Mouse (Mus musculus) megakaryocyte-erythroid progenitor cell, adult 5-6 weeks (primary cell): Measurements from ENCODE around the gene Tmem182. TPM values are rescaled to one million over a fixed set of nuclear protein-coding genes. Genes with fewer than 3 reads are reported as not detected.

Experiments used
- ATAC-seq: replicated peaks from 2 replicates; pipeline ENCODE4 v1.8.0; 2016; ENCODE audit warnings: mild to moderate bottlenecking, inconsistent platforms; ENCODE audit not compliant: severe bottlenecking, poor library complexity, low FRiP score, low TSS enrichment
- total RNA-seq, 2 experiments: library from RNA; stranded (forward) in 1 of 2; stranded (reverse) in 1 of 2; fragments of 200-1000, 215-1000 nt in 1 of 2; fragments of >200 nt in 1 of 2; fragmentation: Nextera tagmentation in 1 of 2; gene quantifications; 2 replicates each; pipeline ENCODE4 v1.2.3; 2014 to 2017

Tmem182 gene
- total RNA-seq, 2 experiments from 2014 or later, result not detected

DNA sequence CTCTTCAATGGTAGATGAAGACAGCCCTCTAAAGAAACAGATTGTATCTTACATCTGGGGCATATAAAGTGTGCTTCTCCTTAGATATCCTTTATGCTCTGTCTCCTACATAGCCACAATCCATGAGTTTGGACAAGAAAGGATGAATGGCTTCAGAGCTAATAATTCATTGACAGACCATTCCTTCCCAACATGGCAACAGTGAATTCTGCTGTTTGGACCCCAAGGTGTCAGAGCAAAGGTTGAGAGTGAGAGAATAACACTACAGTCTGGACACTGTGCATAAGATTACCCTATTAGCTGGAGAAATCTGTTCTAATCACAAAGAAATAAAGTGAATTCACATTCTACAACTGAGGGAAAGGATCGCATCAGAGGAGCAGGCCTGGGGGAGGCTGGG lies 9.9 kb upstream of the Tmem182 start:
- no peak for ATAC-seq

- ATAC-seq, result peak; percentile 97
Measured at GRCm38 (mm10) chr1:40797348-40797747, 8.1 kb upstream of the Tmem182 start.

DNA sequence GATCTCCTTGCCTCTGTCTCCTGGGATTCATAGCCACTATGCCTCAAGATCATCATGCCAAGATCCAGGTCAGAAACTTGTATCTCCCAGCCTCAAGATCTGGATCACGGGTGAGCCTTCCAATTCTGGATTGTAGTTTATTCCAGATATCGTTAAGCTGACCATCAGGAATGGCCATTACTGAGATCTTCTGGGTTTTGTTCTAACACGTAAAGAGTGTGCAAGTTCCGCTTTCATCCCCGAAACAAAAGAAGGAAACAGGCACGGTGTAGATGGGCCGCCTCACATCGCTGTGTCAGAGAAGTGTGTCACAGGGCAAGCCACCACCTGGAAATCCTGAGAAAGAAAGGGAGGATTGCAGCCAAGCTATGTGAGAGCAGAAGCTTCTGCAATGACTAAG lies 6.3 kb upstream of the Tmem182 start:
- ATAC-seq, result no peak

DNA sequence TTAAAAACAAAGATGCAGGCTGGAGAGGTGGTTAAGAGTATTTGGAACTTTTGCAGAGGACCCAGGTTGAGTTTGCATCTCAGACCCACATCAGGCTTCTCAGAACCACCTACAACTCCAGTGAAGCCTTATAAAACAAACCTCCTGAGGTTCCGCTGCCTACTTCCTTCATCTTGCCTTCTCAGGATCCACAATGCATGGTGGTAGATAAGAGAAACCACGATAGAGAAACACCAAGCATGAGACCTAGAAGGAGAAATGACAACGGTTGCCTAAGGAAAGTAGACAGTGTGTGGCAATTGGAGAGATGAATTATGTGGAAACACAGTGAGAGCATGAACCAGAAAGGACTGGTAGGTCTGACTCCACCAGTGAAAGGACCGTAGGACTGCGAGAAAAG lies 4.5 kb upstream of the Tmem182 start:
- ATAC-seq, result 0 out of 2 replicates have a peak, but pooled peaks have one; percentile 42

DNA sequence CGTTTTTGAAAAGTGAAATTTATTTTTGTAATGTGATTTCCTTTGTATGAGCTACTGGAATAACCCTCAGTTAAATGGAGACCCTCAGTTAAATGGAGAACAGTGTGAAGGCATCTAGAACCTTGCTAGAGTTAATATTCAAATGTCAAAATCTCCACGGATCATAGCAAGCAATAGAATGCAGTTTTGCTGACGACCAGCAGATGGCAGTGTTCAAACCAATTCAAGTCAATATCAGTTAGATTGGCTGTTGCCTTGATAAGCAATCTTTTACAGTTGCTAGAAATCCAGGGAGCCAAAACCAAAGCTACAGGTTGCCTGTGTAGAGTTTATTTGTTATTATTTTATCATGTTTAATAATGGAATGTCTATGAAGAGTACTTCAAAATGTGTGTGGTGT lies 2.6 kb upstream of the Tmem182 start:
- ATAC-seq, result peak; percentile 65

DNA sequence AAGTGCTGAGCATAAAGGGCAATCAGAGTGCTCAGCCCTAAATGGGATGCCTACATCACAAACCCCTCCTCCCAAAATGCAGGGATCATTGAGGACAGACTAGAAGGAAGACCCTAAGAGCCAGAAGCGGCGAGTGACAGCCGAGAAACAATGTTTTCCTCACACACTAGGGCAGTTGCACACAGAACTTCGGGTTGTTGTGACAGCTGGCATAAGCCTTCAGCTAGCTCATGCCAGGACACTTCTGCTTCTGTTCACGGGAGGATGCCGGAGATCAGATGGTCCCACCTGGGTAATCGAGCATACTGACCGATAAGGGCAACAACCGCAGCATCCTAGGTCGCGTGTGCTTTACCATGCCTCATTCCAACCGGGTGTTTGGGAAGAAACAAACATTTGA lies 1.3 kb upstream of the Tmem182 start:
- ATAC-seq, result no peak

DNA sequence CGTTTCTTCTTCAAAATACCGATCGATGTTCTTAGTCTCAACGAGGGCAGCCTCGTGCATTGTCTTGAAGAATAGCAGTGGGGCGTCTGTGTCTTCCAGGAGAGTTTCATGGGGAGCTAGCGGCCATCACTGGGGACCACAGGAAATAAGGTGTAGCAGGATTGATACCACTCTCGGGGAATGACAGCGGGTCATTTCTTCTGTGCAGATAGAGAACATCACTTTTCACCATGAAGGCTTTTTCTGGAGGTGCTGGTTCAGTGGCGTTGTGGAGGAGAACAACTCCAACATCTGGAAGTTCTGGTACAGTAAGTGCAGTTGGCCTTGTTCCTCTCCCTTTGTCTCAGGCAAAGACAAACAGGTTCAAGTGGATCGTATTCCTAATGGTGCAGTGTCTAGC lies 490 bp downstream of the Tmem182 start:
- no peak for ATAC-seq

- no peak for ATAC-seq
Measured at GRCm38 (mm10) chr1:40808643-40809042, 3.2 kb downstream of the Tmem182 start.

GRCm38 (mm10) chr1:40815071-40815845 lies 9.9 kb downstream of the Tmem182 start:
- no peak for ATAC-seq

- no peak for ATAC-seq
Measured at GRCm38 (mm10) chr1:40824517-40824916, 19.1 kb downstream of the Tmem182 start.

DNA sequence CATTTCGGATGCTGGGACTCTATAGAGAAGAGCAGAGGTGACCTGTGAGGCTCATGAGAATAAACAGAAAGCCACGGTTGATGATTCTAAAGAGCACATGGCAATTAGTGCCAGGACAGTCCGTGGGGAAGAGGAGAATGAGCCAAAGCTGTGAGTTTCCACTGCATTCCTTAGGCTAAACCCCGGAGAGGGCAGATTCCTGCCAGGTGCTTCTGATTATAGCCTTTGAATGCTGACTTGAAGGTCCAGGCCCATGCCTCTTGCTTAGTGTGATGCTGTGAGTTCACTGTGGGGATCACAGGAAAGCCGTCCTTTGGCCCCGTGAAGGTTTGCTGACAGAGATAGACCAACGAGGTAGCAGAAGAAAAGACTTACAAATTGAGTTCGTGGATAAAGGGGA lies 19.5 kb downstream of the Tmem182 start:
- no peak for ATAC-seq

DNA sequence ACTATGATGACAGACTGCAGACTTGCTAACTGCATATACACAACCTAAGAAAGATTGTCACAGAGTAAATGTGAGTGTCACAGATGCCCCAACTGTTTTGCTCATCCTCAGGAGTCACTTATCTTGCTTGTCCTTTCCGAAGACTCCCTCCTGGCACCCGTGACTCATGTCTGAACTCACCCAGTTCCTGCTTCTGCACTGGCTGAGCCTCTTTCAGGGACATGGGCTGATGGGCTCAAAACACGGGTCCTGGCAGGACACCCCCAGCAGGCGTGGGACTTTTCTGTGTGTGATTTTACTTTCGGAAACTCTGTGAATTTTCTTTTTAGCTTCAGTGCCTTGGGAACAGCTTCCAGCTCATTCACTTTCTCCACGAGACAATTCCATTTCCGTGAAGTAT lies 20.4 kb downstream of the Tmem182 start:
- no peak for ATAC-seq

DNA sequence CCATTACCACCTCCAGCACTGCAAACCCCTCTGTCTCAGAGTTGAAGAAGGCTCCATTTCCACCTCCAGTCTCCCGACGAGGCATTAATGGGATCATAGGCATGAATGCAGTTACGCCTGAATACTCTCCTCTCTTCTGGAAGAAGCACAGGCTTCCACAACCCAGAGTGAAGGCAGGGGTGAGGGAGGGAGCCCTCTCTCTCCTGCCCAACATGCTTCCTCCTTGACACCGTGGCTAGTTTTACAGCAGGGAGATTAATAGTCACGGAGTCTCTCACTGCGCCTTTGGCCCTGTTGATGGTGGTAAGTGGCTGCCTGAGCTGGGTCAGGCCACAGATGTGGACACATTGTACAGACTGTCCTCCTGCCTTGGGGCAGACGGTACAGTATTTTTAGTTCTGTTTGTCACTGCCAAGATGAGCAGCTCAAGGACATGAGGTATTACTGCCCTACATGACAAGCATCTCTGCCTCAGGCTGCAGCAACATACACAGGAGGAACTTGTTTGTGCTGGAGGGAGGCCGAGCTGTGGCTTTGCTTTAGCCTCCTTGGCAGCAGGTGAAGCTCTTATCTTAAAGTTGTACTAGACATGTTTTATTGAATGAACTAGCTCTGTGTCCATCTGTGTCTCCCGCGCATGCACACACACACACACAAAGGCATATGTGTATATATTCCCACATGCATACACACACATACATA lies 24.0 kb downstream of the Tmem182 start:
- no peak for ATAC-seq

DNA sequence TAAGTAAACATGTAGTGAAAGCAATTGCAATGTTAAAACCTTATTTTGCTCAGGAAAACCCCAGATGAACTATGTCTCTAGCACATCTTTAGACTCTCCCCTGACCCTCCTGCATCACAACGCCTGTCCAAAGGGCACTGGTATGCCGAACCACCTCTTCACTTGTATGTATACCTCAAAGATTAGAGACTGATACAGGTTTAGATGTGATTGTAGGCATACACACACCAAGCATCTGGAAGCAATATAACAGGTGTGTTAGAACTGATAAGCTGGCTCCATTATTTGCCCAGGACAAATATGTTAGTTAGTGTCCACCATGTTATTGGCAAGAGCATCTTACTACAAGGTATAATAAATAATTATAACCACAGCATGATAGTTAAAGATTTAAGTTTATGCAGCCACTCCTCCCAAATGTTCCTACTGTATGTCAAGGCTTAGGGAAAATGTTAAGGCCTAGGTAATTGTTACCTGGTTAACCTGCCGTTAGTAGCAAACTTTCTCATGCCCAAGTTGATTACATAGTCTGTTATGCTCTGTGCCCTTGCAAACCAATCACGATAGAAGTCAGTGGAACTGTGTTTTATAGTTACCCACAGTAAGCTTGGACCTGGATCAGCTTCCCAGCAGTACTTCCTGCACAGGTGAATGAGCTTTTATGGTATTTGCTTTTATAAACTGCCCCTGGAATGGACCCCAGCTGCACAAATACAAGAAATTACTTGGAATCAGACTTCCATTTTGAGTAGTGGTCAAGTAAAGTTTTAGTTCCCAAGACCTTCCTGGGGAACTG lies 25.5 kb downstream of the Tmem182 start:
- ATAC-seq, result no peak

- no peak for ATAC-seq
Measured at GRCm38 (mm10) chr1:40835468-40835867, 30.1 kb downstream of the Tmem182 start.

GRCm38 (mm10) chr1:40840605-40841004 lies 35.2 kb downstream of the Tmem182 start:
- ATAC-seq, result no peak

- no peak for ATAC-seq
Measured at GRCm38 (mm10) chr1:40841032-40841761, 35.8 kb downstream of the Tmem182 start.

GRCm38 (mm10) chr1:40844616-40845015 lies 39.2 kb downstream of the Tmem182 start:
- ATAC-seq, result peak; percentile 78

DNA sequence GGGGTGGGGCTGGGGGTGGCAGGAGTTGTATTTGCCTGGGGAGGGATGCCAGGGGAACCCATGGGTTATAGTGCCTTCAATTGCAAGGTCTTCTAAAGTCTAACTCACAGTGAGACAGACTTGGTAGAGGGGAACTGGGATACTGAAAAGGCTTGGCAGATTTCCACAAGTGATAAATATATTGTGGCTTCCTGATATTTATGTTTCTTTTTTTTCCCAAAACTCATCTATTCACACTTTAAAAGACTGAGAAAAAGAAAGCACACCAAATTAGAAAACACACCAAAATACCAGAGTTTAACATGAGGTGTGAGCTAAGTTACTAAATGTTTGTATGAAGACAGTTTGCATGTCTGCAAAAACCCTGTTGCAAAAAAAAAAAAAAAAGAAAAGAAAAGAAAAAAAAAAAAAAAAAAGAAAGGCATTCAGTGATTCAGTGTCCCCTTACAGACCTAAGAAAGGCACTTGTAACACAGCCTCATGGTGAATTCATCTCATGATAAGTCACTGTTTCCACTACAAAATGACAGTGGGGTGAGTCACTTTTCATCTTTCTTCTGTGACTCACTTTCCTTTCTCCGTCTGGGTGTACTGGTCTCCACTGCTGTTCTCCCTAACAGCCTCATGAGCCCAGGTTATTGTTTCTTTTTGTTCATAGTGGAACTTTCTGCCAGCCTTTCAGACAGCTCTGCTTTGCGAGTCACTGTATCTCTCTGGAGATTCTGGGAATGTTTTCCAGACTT lies 42.0 kb downstream of the Tmem182 start:
- ATAC-seq, result no peak
